Mouse (Mus musculus): ENCODE results near the gene Pdia3.
"Not testable (repeated sequence)": the region's sequence is repeated elsewhere in the genome, so short reads cannot be mapped to it uniquely, and the experiment has no call there.

The Pdia3 gene

DNA sequence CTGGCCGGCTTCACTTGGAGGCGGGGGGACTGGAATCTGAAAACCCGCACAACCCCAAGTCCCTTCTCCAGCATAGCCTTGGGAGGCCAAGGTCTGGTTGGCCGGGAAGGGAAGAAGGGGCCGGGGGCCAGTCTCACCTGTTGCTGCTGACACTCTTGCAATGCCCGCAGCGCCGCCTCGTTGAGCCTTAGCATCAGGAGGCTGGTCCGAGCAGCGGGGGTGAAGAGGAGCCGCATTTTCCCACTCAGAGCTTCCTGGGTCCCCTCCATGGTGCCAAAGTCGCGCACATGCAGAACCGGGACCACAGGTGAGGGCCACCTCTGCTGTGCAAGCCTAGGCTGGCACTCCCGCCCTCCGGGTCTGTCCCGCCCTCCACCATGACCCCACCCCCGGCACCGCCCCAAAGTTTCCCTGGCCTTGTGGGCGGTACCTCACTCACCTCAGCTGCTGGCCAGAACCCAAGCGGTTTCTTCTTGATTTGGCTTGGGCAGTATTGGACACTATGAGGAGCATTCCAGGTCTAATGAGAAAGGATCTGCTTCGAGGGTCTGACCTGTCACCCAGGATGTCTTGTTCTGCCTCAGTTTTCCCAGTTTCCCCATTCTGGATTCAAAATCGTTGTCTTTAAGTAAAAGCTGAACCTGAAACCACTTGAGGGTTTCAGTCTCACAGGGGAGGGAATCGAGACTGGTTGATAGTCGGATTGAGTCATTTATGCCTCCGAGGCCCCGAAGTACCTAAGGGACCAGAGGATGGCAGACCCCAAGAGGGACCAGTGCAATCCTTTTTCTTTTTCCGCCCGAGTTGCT, 28.9 kb downstream of the Pdia3 start:
- DNase-seq (ENCODE audit: low spot score in 2 of 2) = peak; percentile 76

DNA sequence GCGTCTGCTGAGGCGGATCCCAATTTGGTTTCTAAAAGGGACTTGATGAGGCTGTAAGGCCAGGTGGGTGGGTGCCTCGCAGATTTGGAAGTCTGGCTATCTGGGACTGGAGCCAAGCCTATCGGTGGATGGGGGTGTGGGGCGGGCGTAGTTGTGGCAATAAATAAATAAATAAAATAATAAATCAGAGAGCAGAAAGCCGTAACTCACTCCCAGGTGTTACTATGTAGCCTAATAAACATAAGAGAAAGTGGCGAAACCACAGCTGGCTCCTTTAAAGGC, 29.4 kb downstream of the Pdia3 start:
- DNase-seq (ENCODE audit: low spot score in 2 of 2) = no peak

- DNase-seq (ENCODE audit: low spot score in 2 of 2) = no peak
These were observed 30.6 kb downstream of the Pdia3 start, which contains the start of gene Ell3 for GRCm38 (mm10) chr2:121444178-121444577. TSS of gene Ell3 (minus strand) at chr2:121444278.

GRCm38 (mm10) chr2:121445117-121445516, 31.5 kb downstream of the Pdia3 start:
- DNase-seq (ENCODE audit: low spot score in 2 of 2) = no peak

- DNase-seq (ENCODE audit: low spot score in 2 of 2) = no peak
These were observed 32.9 kb downstream of the Pdia3 start for GRCm38 (mm10) chr2:121446506-121446905.

DNA sequence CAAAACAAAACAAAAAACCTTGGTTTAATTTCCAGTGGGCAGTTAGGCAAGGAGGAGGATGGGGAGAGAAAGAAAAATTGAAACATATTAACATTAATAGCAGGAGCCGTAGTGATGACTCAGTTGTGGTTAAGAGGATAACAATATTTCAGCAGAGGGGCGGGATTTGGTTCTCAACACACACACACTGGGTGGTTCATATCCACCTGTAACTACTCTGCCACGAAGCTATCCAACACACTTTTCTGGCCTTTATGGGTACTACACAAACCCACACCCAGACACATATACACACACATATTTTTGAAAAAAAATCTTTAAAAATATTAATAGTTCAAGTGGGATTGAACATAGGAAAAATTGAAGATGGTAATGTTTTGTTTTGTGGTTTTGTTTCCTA, 33.4 kb downstream of the Pdia3 start:
- DNase-seq (ENCODE audit: low spot score in 2 of 2) = no peak

DNA sequence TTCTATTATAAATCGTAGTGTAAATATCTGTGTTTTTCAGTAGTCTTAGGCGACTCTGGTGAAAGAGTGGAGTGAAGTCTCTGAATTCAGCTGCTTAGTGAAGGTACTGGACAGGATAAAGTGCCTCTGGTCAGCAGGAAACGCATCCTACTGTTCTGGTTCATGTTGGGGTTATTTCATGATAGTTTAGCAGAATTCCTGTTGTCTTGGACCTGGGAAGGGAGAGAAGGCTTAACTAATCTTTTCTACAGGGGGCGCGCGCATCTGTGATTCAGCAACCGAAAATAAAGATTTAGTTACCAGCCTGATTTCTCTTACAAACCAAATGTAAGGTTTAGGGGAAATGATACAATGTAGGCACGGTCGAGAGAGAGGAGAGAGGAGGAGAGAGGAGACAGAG, 34.6 kb downstream of the Pdia3 start:
- no peak for DNase-seq (ENCODE audit: low spot score in 2 of 2)

DNA sequence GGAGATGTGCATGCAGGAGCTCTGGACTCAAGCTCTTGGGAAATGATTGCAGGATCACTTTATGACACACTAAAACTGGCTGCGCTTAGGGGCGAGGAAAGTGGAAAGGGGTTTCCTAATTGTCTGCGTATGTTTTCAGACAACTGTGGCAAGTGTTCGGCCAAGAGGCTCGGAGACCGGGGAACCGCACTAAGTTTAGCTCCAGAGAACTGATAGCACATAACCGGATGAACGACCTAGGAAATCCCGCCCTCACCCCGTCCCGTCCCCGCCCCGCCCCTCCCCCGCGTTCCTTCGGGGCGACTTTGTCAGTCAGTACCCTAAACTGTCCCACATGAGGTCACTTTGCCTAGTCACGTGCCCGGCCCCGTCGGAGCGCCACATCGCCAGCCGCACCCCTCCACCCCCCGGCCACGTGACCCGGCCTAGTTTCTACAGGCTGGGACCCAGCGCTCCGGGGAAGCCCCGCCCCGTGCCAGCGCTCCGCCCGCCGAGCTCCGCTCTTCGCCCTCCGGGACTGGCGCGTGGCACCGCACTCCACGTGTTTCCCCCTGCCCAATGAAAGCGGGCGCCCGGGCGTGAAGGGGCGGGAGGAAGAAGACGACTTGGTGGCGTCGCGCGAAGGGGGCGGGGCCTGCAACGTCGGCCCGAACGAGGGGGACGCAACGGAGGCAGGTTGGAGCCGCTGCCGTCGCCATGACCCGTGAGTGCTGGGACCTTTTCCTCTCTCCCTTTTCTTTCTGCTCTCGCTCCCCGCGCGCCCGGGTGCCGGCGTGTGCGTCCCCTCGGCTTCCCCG, 35.4 kb downstream of the Pdia3 start, which contains the start of gene Serf2:
Gene Serf2, plus strand, starts transcription at position 457 of the 797 bp plus-strand sequence.
- DNase-seq (ENCODE audit: low spot score in 2 of 2) = peak; percentile 98 to 100

GRCm38 (mm10) chr2:121449545-121450011, 36.0 kb downstream of the Pdia3 start:
- no peak for DNase-seq (ENCODE audit: low spot score in 2 of 2)

GRCm38 (mm10) chr2:121450093-121450492, 36.5 kb downstream of the Pdia3 start:
- DNase-seq (ENCODE audit: low spot score in 2 of 2) = no peak

GRCm38 (mm10) chr2:121452361-121452760, 38.8 kb downstream of the Pdia3 start:
- DNase-seq (ENCODE audit: low spot score in 2 of 2) = no peak

DNA sequence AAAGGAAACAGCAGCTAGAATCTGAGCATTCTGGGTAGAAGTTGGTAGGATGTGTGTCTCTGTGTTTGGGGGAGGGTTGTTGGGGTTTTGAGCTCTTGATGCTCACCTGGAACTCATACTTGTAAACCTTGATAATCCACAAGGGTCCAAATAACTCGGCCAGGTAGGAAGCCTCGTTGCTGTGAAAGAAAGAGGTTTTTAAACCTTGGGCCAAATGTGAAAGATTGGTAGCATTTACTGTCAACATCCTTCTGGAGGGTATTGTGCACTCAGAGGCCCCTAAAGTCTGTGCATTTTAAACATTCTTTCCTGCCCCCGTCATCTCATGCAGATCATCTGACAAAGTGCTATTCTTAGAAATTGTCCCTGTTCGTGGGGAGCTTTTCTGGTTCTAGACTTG, 39.4 kb downstream of the Pdia3 start, which contains the start of gene Hypk:
Gene Hypk, plus strand, starts transcription at position 301 of the 400 bp plus-strand sequence.
- DNase-seq (ENCODE audit: low spot score in 2 of 2) = no peak

DNA sequence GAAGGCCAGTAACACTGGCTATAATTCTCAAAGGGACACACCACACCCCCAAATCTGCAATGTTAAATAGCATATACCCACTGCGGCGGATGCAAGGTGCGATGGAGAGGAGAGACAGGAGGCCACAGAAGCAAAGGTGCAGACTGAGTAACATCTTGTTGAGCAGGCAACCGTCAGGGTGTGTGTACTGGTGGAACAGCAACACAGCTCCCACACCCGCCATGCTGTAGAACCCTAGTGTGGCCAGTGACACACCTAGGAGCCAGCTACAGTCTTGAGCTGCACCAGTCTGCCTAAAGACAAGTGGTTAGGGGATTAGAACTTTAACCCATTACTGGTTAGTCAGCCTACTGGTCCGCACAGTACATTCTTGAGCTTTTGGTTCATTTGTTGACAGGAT, 40.3 kb downstream of the Pdia3 start:
- DNase-seq (ENCODE audit: low spot score in 2 of 2) = no peak

GRCm38 (mm10) chr2:121455534-121455933, 42.0 kb downstream of the Pdia3 start:
- no peak for DNase-seq (ENCODE audit: low spot score in 2 of 2)

GRCm38 (mm10) chr2:121456692-121457642, 43.4 kb downstream of the Pdia3 start, which contains the start of gene Serinc4:
TSS of gene Serinc4 (minus strand) at chr2:121456781.
- peak; percentile 73 to 82 for DNase-seq (ENCODE audit: low spot score in 2 of 2)

- no peak for DNase-seq (ENCODE audit: low spot score in 2 of 2)
These were observed 46.5 kb downstream of the Pdia3 start for GRCm38 (mm10) chr2:121460071-121460470.

DNA sequence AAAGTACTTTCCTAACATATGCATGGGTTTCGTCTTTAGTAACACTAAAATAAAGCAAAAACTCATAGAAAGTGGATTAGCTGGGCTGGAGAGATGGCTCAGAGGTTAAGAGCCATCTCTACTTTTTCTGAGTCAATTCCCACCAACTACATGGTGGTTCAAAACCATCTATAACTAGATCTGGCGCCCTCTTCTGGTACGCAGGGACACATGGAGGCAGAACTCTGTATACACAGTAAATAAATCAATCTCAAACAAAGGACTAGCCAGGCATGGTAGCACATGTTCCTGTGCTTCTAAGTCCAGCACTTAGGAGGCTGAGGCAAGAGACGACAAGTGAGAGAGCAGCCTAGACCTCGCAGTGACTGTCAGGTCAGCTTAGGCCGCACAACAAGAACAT, 55.4 kb downstream of the Pdia3 start:
- DNase-seq (ENCODE audit: low spot score in 2 of 2) = not testable (repeated sequence)

GRCm38 (mm10) chr2:121472783-121473182, 59.2 kb downstream of the Pdia3 start:
- DNase-seq (ENCODE audit: low spot score in 2 of 2) = not testable (repeated sequence)

GRCm38 (mm10) chr2:121473301-121474179, 60.0 kb downstream of the Pdia3 start, which contains the start of gene Mfap1b:
TSS of gene Mfap1b (minus strand) at chr2:121474067.
- peak; percentile 55 to 74 for DNase-seq (ENCODE audit: low spot score in 2 of 2)

DNA sequence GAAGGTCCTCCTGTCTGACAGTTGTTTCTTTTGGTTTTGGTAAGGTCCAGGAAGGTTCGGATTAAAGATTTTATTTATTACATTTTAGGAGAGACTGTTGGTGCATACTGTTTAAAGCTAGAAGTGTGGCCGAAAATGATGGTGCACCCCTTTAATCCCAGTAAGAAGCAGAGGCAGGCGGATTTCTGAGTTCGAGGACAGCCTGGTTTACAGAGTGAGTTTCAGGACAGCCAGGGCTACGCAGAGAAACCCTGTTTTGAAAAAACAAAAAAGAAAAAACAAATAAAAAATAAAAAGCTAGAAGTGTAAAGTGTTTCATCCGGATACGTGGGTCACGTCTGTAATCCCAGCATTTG, 60.6 kb downstream of the Pdia3 start:
- DNase-seq (ENCODE audit: low spot score in 2 of 2) = no peak

All from urinary bladder, adult 18-20 months (tissue).